Mouse (Mus musculus) fibroblast of lung, adult 2 months (primary cell): ENCODE data around the gene Itgb3bp.

ENCODE experiments used
- DNase-seq: peaks from one replicate; pipeline ENCODE4 v3.0.0-alpha.2; 2011; ENCODE audit warnings: low read depth

Itgb3bp gene

GRCm38 (mm10) chr4:99929613-99930517, at the start of gene Itgb3bp:
TSS of gene Itgb3bp (minus strand) at chr4:99929813.
- peak; percentile 21 for DNase-seq

- peak; percentile 65 for DNase-seq
Measured at GRCm38 (mm10) chr4:99979326-99979725, 49.7 kb upstream of the Itgb3bp start.

- DNase-seq, result no peak
Measured at GRCm38 (mm10) chr4:99974375-99974774, 44.8 kb upstream of the Itgb3bp start.

GRCm38 (mm10) chr4:99973931-99974330, 44.3 kb upstream of the Itgb3bp start:
- DNase-seq, result no peak

GRCm38 (mm10) chr4:99972886-99973285, 43.3 kb upstream of the Itgb3bp start:
- no peak for DNase-seq

- no peak for DNase-seq
Measured at GRCm38 (mm10) chr4:99970097-99970496, 40.5 kb upstream of the Itgb3bp start.

GRCm38 (mm10) chr4:99969328-99969727, 39.7 kb upstream of the Itgb3bp start:
- DNase-seq, result no peak

GRCm38 (mm10) chr4:99966555-99966954, 36.9 kb upstream of the Itgb3bp start:
- no peak for DNase-seq

GRCm38 (mm10) chr4:99959308-99959707, 29.7 kb upstream of the Itgb3bp start:
- DNase-seq, result no peak

GRCm38 (mm10) chr4:99958084-99958815, 28.6 kb upstream of the Itgb3bp start:
- no peak for DNase-seq

GRCm38 (mm10) chr4:99957186-99957585, 27.6 kb upstream of the Itgb3bp start:
- DNase-seq, result no peak

- no peak for DNase-seq
Measured at GRCm38 (mm10) chr4:99955396-99955795, 25.8 kb upstream of the Itgb3bp start.

GRCm38 (mm10) chr4:99953904-99954303, 24.3 kb upstream of the Itgb3bp start:
- no peak for DNase-seq

- no peak for DNase-seq
Measured at GRCm38 (mm10) chr4:99947896-99948295, 18.3 kb upstream of the Itgb3bp start.

- no peak for DNase-seq
Measured at GRCm38 (mm10) chr4:99947192-99947591, 17.6 kb upstream of the Itgb3bp start.

GRCm38 (mm10) chr4:99946516-99946915, 16.9 kb upstream of the Itgb3bp start:
- DNase-seq, result no peak

GRCm38 (mm10) chr4:99945011-99945410, 15.4 kb upstream of the Itgb3bp start:
- DNase-seq, result no peak

- no peak for DNase-seq
Measured at GRCm38 (mm10) chr4:99944606-99945005, 15.0 kb upstream of the Itgb3bp start.

GRCm38 (mm10) chr4:99941655-99942414, 12.2 kb upstream of the Itgb3bp start:
- DNase-seq, result no peak

GRCm38 (mm10) chr4:99939711-99940505, 10.3 kb upstream of the Itgb3bp start:
- no peak for DNase-seq

GRCm38 (mm10) chr4:99936278-99936677, 6.7 kb upstream of the Itgb3bp start:
- DNase-seq, result no peak
